Mouse (Mus musculus) bone marrow, adult 2 months (tissue): Measurements from ENCODE around the gene Cercam. TPM values are rescaled to one million over a fixed set of nuclear protein-coding genes. Genes with fewer than 3 reads are reported as not detected.
"Not testable (repeated sequence)": the region's sequence is repeated elsewhere in the genome, so short reads cannot be mapped to it uniquely, and the experiment has no call there.

ENCODE experiments used
- H3K27ac ChIP-seq: fragments of 200-500 bp; 2 replicates; pipeline ENCODE4 v1.5.1; 2012; ENCODE audit warnings: low read depth, mild to moderate bottlenecking, control low read depth, inconsistent platforms, low read length; ENCODE audit not compliant: control insufficient read depth, poor library complexity, insufficient read depth
- H3K4me1 ChIP-seq: fragments of 200-500 bp; 2 replicates; pipeline ENCODE4 v1.6.1; 2011; ENCODE audit warnings: low read length; ENCODE audit not compliant: control insufficient read depth, insufficient read depth
- H3K4me3 ChIP-seq: fragments of 200-500 bp; replicated peaks from 2 replicates; pipeline ENCODE3; 2011; ENCODE audit warnings: mild to moderate bottlenecking, low read depth, low read length, control low read depth; ENCODE audit not compliant: control insufficient read depth
- CTCF ChIP-seq: fragments of 200-500 bp; IDR thresholded peaks from 2 replicates; pipeline ENCODE4 v1.5.1; 2011; ENCODE audit warnings: low read length, control low read depth; ENCODE audit not compliant: control insufficient read depth, insufficient read depth
- POLR2A ChIP-seq: fragments of 200-500 bp; IDR thresholded peaks from 2 replicates; pipeline ENCODE4 v1.6.1; 2011; ENCODE audit warnings: low read depth, mild to moderate bottlenecking, control low read depth, low read length, borderline replicate concordance; ENCODE audit not compliant: control insufficient read depth
- WGBS: fragments of 180-500 bp; shearing (Covaris S2); methylation state at CpG from one replicate; pipeline ENCODE4 v1.1.7; 2018; 5-methylcytosine and 5-hydroxymethylcytosine counted together
- polyA plus RNA-seq: library from polyadenylated mRNA; stranded (reverse); fragments of >200 nt; gene quantifications from 2 replicates; pipeline ENCODE4 v1.2.4, GENCODE M21; 2011; ENCODE audit warnings: low replicate concordance; ENCODE audit not compliant: missing spikeins, insufficient read depth, insufficient read length

Cercam gene
- polyA plus RNA-seq, 1 experiment, result 12.9 TPM

GRCm38 (mm10) chr2:29879964-29880830 lies 11.2 kb downstream of the Cercam start:
- no peaks in the 10 kb centered on the region for H3K4me1 ChIP-seq
- no peak overlapping the region for H3K27ac ChIP-seq
- TF ChIP-seq POLR2A (no peak), CTCF (no peak)
- WGBS, result 93% methylated on average over 17 of the region's 17 CpGs
- no peak overlapping the region for H3K4me3 ChIP-seq

DNA sequence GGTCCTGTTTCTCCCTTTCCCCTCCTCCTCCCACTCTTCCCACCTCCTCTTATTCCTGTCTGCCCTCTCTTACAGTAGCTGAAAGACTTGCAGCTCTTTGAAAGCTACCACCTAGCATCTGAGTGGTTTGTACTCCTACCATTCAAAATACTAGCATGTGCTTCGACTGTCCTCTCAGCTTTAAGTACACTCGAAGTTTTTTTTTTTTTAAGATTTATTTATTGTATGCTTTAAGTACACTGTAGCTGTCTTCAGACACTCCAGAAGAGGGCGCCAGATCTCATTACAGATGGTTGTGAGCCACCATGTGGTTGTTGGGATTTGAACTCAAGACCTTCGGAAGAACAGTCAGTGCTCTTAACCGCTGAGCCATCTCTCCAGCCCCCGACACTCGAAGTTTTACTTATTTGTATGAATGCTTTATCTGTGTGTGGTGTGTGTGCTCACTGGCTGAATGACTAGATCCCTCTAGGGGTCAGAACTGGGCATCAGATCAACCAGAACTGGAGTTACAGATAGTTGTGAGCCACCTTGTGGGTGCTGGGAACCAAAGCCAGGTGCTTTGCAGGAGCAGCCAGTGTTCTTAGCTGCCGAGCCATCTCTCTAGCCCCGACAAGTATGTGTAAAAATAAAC lies 17.8 kb downstream of the Cercam start:
- not testable (repeated sequence) for H3K4me1 ChIP-seq, H3K27ac ChIP-seq, H3K4me3 ChIP-seq
- WGBS, result 54% methylated on average over 9 of the region's 9 CpGs

- peak within 1 kb of the TSS; percentile 94 for H3K27ac ChIP-seq
- H3K4me1 ChIP-seq, result peaks cover 3% of the 10 kb centered on the region; the same call in 1 of the 2 replicates
- WGBS, result under 1% methylated on average over 69 of the region's 70 CpGs
- peak within 1 kb of the TSS; percentile 96 for H3K4me3 ChIP-seq
- TF ChIP-seq POLR2A, result peak; percentile 72; the same call in 1 of the 2 replicates
- TF ChIP-seq CTCF, result no peak
These were observed 20.3 kb downstream of the Cercam start, which contains the start of gene Odf2 for GRCm38 (mm10) chr2:29889066-29889944. Gene Odf2, plus strand, starts transcription at chr2:29889221.

DNA sequence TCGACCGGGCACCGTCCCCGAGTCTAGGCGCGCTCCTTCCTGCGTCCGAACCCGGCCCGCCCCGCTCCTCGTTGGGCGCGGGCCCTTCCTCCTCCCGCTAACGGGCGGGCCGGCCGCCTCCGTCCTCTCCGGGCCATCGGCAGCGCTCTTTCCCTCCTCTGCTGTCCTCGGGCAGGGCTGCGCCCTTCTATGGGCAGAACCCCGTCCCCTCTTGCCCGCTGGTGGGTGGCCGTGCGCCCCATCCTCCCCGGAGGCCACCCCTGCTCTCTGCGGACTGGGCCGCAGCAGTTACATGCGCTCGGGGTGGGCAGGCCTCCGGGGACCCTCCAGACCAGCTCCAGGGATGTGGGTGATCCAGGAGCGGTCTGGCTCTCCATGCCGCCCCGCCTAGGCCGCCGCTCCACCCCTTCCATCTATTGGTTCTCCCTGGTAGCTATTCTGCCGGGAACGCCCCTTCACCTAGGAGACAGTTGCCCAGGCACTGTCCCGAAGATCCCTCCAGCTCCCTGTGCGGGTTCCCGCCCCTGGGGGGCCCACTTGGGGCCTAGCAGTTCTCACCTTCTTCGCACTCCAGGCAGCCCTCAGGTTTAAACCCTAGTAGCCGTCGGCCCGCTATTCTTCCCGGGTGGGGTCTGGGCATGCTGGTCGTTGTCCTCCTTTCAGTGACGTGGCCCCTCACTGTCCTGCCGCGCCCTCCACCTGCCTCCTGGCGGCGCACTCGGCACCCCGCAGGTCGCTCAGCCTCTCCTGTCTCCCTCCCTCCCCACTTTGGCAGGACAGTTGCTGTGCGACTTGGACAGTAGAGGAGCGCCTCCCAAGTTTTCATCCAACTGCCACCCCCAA lies 21.2 kb downstream of the Cercam start:
- peak overlapping the region; percentile 96 for H3K4me3 ChIP-seq
- H3K27ac ChIP-seq, result peak overlapping the region; percentile 94
- peaks cover 3% of the 10 kb centered on the region; the same call in 1 of the 2 replicates for H3K4me1 ChIP-seq
- peak; percentile 27; the same call in 1 of the 2 replicates for TF ChIP-seq CTCF
- TF ChIP-seq POLR2A, result peak; percentile 68; the same call in 1 of the 2 replicates
- 2% methylated on average over 61 of the region's 61 CpGs for WGBS

- 96% methylated on average over 6 of the region's 6 CpGs for WGBS
- no peak for TF ChIP-seq CTCF
- TF ChIP-seq POLR2A, result no peak
- Histone ChIP-seq H3K4me1 (peaks cover 3% of the 10 kb centered on the region; the same call in 1 of the 2 replicates), H3K4me3 (no peak overlapping the region), H3K27ac (no peak overlapping the region)
These were observed 22.8 kb downstream of the Cercam start for GRCm38 (mm10) chr2:29891773-29892172.

GRCm38 (mm10) chr2:29896071-29896470 lies 27.1 kb downstream of the Cercam start:
- no peak overlapping the region for H3K27ac ChIP-seq
- no peaks in the 10 kb centered on the region for H3K4me1 ChIP-seq
- 95% methylated on average over 1 of the region's 1 CpGs for WGBS
- no peak for TF ChIP-seq POLR2A
- no peak for TF ChIP-seq CTCF
- H3K4me3 ChIP-seq, result no peak overlapping the region

GRCm38 (mm10) chr2:29897366-29897765 lies 28.4 kb downstream of the Cercam start:
- Histone ChIP-seq H3K27ac (no peak overlapping the region), H3K4me3 (no peak overlapping the region), H3K4me1 (no peaks in the 10 kb centered on the region)
- WGBS, result 86% methylated on average over 2 of the region's 2 CpGs
- TF ChIP-seq POLR2A (no peak), CTCF (no peak)

- no peak overlapping the region for H3K4me3 ChIP-seq
- TF ChIP-seq POLR2A (no peak), CTCF (no peak)
- WGBS, result 92% methylated on average over 1 of the region's 1 CpGs
- H3K27ac ChIP-seq, result no peak overlapping the region
- no peaks in the 10 kb centered on the region for H3K4me1 ChIP-seq
These were observed 29.1 kb downstream of the Cercam start for GRCm38 (mm10) chr2:29898081-29898480.
